Mouse (Mus musculus): ENCODE results near the gene Ift57.

Ift57 gene

GRCm38 (mm10) chr16:49796271-49796670 lies 97.2 kb downstream of the Ift57 start:
- peak; percentile 50 for DNase-seq

- DNase-seq: peak; percentile 18
Observed at GRCm38 (mm10) chr16:49796954-49797353, 97.9 kb downstream of the Ift57 start.

- peak; percentile 95 for DNase-seq
Observed at GRCm38 (mm10) chr16:49798790-49799189, 99.8 kb downstream of the Ift57 start.

- peak; percentile 93 for DNase-seq
Observed at GRCm38 (mm10) chr16:49799597-49800561, 100.8 kb downstream of the Ift57 start, which contains the start of gene Cd47. Gene Cd47 (plus strand): TSS chr16:49800533.

GRCm38 (mm10) chr16:49800996-49801395 lies 102.0 kb downstream of the Ift57 start:
- no peak for DNase-seq

- no peak for DNase-seq
Observed at GRCm38 (mm10) chr16:49801399-49801798, 102.4 kb downstream of the Ift57 start.

- DNase-seq: no peak
Observed at GRCm38 (mm10) chr16:49802993-49803392, 104.0 kb downstream of the Ift57 start.

- peak; percentile 92 for DNase-seq
Observed at GRCm38 (mm10) chr16:49803932-49804461, 105.0 kb downstream of the Ift57 start.

GRCm38 (mm10) chr16:49806920-49807319 lies 107.9 kb downstream of the Ift57 start:
- no peak for DNase-seq

- no peak for DNase-seq
Observed at GRCm38 (mm10) chr16:49807419-49807841, 108.4 kb downstream of the Ift57 start.

GRCm38 (mm10) chr16:49807862-49808430 lies 108.9 kb downstream of the Ift57 start:
- DNase-seq: no peak

- no peak for DNase-seq
Observed at GRCm38 (mm10) chr16:49811897-49812296, 112.9 kb downstream of the Ift57 start.

GRCm38 (mm10) chr16:49812821-49813616 lies 114.0 kb downstream of the Ift57 start:
- no peak for DNase-seq

- DNase-seq: no peak
Observed at GRCm38 (mm10) chr16:49814419-49814818, 115.4 kb downstream of the Ift57 start.

Data from heart, adult 11 months (tissue).